Mouse (Mus musculus) heart, adult 2 months (tissue): ENCODE results near the gene Ccdc167.

Source experiments
- CTCF ChIP-seq: fragments of 200-600 bp; IDR thresholded peaks from 2 replicates; pipeline ENCODE4 v1.8.1; 2022; ENCODE audit warnings: antibody characterized with exemption, mild to moderate bottlenecking, moderate library complexity
- POLR2A ChIP-seq: fragments of 200-500 bp; IDR thresholded peaks from 2 replicates; pipeline ENCODE4 v1.6.1; 2011; ENCODE audit warnings: mild to moderate bottlenecking, low read depth, low read length, control low read depth; ENCODE audit not compliant: insufficient read depth

GRCm38 (mm10) chr17:29694516-29694915 lies 22.3 kb downstream of the Ccdc167 start:
- TF ChIP-seq CTCF = no peak
- TF ChIP-seq POLR2A = no peak
